ENCODE assay signal across 23 mouse cellular contexts in genomic region chr12:33139083-33139482, GRCm38 (mm10). TPM values are rescaled to one million over a fixed set of nuclear protein-coding genes. Genes with fewer than 3 reads are reported as not detected.
DNase-seq lines count a peak whose midpoint lies in the region; ATAC-seq and TF ChIP-seq lines count a peak whose summit lies in the region.
"Had no signal": no experiment of that assay in that cellular context is flagged by ENCODE, and none has a peak within 500 bp of the region (broad histone marks: within the 10 kb centered on the region; RNA-seq: fewer than 3 reads in every experiment).

No protein-coding gene starts in this region.

- H3K27ac ChIP-seq in embryonic facial prominence, embryonic 11.5 days (replicated peaks; ENCODE audit: low read depth, low read length), result no peak overlapping the region
- no peak overlapping the region for H3K27ac ChIP-seq in embryonic facial prominence, embryonic 10.5 days (replicated peaks)
- H3K27ac ChIP-seq in kidney, embryonic 16.5 days (ENCODE audit: low read length), result no peak overlapping the region
- H3K27ac ChIP-seq in kidney, adult 2 months (ENCODE audit: insufficient read depth, low read depth, low read length), result no peak overlapping the region
- H3K27ac ChIP-seq in heart, embryonic 12.5 days (ENCODE audit: poor library complexity, severe bottlenecking), result peak overlapping the region; percentile 22; the same call in 1 of the 2 replicates
- H3K27ac ChIP-seq: hindbrain, embryonic 10.5 days; layer of hippocampus, adult 2 months; liver, embryonic 15.5 days; stomach, postnatal 0 days had no signal

- intact Hi-C loops in left cerebral cortex, postnatal 36 days (cut with DNase I), result no loop called here
- intact Hi-C loops in left cerebral cortex, postnatal 14 days (cut with DNase I), result no loop called here

- H3K9ac ChIP-seq in embryonic facial prominence, embryonic 11.5 days (replicated peaks; ENCODE audit: low read length), result no peak overlapping the region
- H3K9ac ChIP-seq in kidney, embryonic 16.5 days (replicated peaks; ENCODE audit: low read length), result no peak overlapping the region
- no peak overlapping the region for H3K9ac ChIP-seq in heart, embryonic 12.5 days
- H3K9ac ChIP-seq: liver, embryonic 15.5 days had no signal

- no peaks in the 10 kb centered on the region for H3K9me3 ChIP-seq in embryonic facial prominence, embryonic 11.5 days (replicated peaks; ENCODE audit: control insufficient read depth, low read length)
- no peaks in the 10 kb centered on the region for H3K9me3 ChIP-seq in embryonic facial prominence, embryonic 10.5 days
- H3K9me3 ChIP-seq in kidney, embryonic 16.5 days (ENCODE audit: low read length), result no peaks in the 10 kb centered on the region
- no peaks in the 10 kb centered on the region for H3K9me3 ChIP-seq in heart, embryonic 12.5 days (replicated peaks)
- H3K9me3 ChIP-seq: hindbrain, embryonic 10.5 days; liver, embryonic 15.5 days had no signal

- no peak for TF ChIP-seq CTCF in kidney, adult 2 months (conservative IDR thresholded peaks at IDR 0.05; ENCODE audit: insufficient read depth, insufficient read length, low read depth, low read length)

- H3K4me2 ChIP-seq in embryonic facial prominence, embryonic 11.5 days (ENCODE audit: low read depth, low read length), result no peak overlapping the region
- H3K4me2 ChIP-seq in kidney, embryonic 16.5 days (replicated peaks; ENCODE audit: low read depth, low read length), result no peak overlapping the region
- no peak overlapping the region for H3K4me2 ChIP-seq in heart, embryonic 12.5 days
- H3K4me2 ChIP-seq: liver, embryonic 15.5 days had no signal

- no peaks in the 10 kb centered on the region for H3K36me3 ChIP-seq in embryonic facial prominence, embryonic 11.5 days (replicated peaks; ENCODE audit: control insufficient read depth, insufficient read depth, low read depth, low read length)
- no peaks in the 10 kb centered on the region for H3K36me3 ChIP-seq in embryonic facial prominence, embryonic 10.5 days (replicated peaks)
- H3K36me3 ChIP-seq in kidney, embryonic 16.5 days (ENCODE audit: insufficient read depth, low read length), result no peaks in the 10 kb centered on the region
- no peaks in the 10 kb centered on the region for H3K36me3 ChIP-seq in kidney, adult 2 months (ENCODE audit: control insufficient read depth, insufficient read depth, low read length)
- no peaks in the 10 kb centered on the region for H3K36me3 ChIP-seq in heart, embryonic 12.5 days
- H3K36me3 ChIP-seq: hindbrain, embryonic 10.5 days; liver, embryonic 15.5 days had no signal

- no peaks in the 10 kb centered on the region for H3K27me3 ChIP-seq in embryonic facial prominence, embryonic 11.5 days (ENCODE audit: control insufficient read depth, insufficient read depth, low read length)
- H3K27me3 ChIP-seq in embryonic facial prominence, embryonic 10.5 days (replicated peaks; ENCODE audit: low read depth, poor library complexity, severe bottlenecking), result no peaks in the 10 kb centered on the region
- no peaks in the 10 kb centered on the region for H3K27me3 ChIP-seq in kidney, embryonic 16.5 days (ENCODE audit: insufficient read depth, low read length)
- no peaks in the 10 kb centered on the region for H3K27me3 ChIP-seq in kidney, adult 2 months (replicated peaks; ENCODE audit: control insufficient read depth, insufficient read depth, low read length)
- H3K27me3 ChIP-seq in heart, embryonic 12.5 days (replicated peaks), result no peaks in the 10 kb centered on the region

- H3K4me3 ChIP-seq in embryonic facial prominence, embryonic 11.5 days (ENCODE audit: low read depth, low read length), result no peak overlapping the region
- no peak overlapping the region for H3K4me3 ChIP-seq in embryonic facial prominence, embryonic 10.5 days
- H3K4me3 ChIP-seq in kidney, embryonic 16.5 days (ENCODE audit: low read length), result no peak overlapping the region
- H3K4me3 ChIP-seq in kidney, adult 2 months (ENCODE audit: insufficient read depth, low read depth, low read length), result no peak overlapping the region
- no peak overlapping the region for H3K4me3 ChIP-seq in heart, embryonic 12.5 days
- H3K4me3 ChIP-seq: erythroblast, embryonic 14.5 days; hindbrain, embryonic 10.5 days; layer of hippocampus, adult 2 months; liver, embryonic 15.5 days had no signal

- H3K4me1 ChIP-seq in embryonic facial prominence, embryonic 11.5 days (ENCODE audit: control insufficient read depth, insufficient read depth, low read length), result no peaks in the 10 kb centered on the region
- peaks cover 5% of the 10 kb centered on the region; the same call in 1 of the 2 replicates for H3K4me1 ChIP-seq in embryonic facial prominence, embryonic 10.5 days
- no peaks in the 10 kb centered on the region for H3K4me1 ChIP-seq in kidney, embryonic 16.5 days (ENCODE audit: insufficient read depth, low read length)
- H3K4me1 ChIP-seq in kidney, adult 2 months (ENCODE audit: control insufficient read depth, insufficient read depth, low read length), result no peaks in the 10 kb centered on the region
- peaks cover 19% of the 10 kb centered on the region for H3K4me1 ChIP-seq in heart, embryonic 12.5 days (replicated peaks)
- H3K4me1 ChIP-seq: hindbrain, embryonic 10.5 days; liver, embryonic 15.5 days had no signal

- DNase-seq in embryonic facial prominence, embryonic 11.5 days (ENCODE audit: low spot score), result no peak
- no peak for DNase-seq in embryonic facial prominence, embryonic 10.5 days (ENCODE audit: low spot score)
- no peak for DNase-seq in kidney, adult 2 months
- DNase-seq in skeletal muscle tissue, adult 2 months (ENCODE audit: low read depth, low spot score), result peak; percentile 88
- no peak for DNase-seq in left cerebral cortex, postnatal 36 days (ENCODE audit: low spot score in 2 of 2)
- DNase-seq in left cerebral cortex, postnatal 14 days (ENCODE audit: low spot score in 2 of 2), result no peak
- DNase-seq: cerebellum, adult 9-10 months; embryo, embryonic 11 days; kidney, adult 18-20 months; lung, postnatal 14 days; right cerebral cortex, postnatal 25 days; thymus, postnatal 25 days had no signal

- TF ChIP-seq POLR2A in kidney, adult 2 months (IDR thresholded peaks at IDR 0.05; ENCODE audit: low read depth, low read length), result no peak

- WGBS in embryonic facial prominence, embryonic 11.5 days, result 81% methylated on average over 3 of the region's 3 CpGs
- 81% methylated on average over 3 of the region's 3 CpGs for WGBS in embryonic facial prominence, embryonic 10.5 days
- whole genome bisulfite sequencing in kidney, embryonic 16.5 days, result 51% methylated on average over 3 of the region's 3 CpGs
- 79% methylated on average over 3 of the region's 3 CpGs for WGBS in kidney, adult 2 months
- WGBS in heart, embryonic 12.5 days, result 28% methylated on average over 3 of the region's 3 CpGs

- ATAC-seq in embryonic facial prominence, embryonic 11.5 days (replicated peaks; ENCODE audit: insufficient number of reproducible peaks, low FRiP score, low TSS enrichment, low read depth), result 0 out of 2 replicates have a peak, but pooled peaks have one; percentile 48
- peak; percentile 39; the same call in 1 of the 2 replicates for ATAC-seq in kidney, embryonic 16.5 days (ENCODE audit: low FRiP score, low TSS enrichment)
- peak; percentile 63; the same call in 1 of the 2 replicates for ATAC-seq in heart, embryonic 12.5 days (ENCODE audit: insufficient number of reproducible peaks, low FRiP score)
- ATAC-seq: forebrain, embryonic 16.5 days had no signal

RNA-seq across cellular contexts. Expression of gene Atxn7l1, which starts 8.4 kb away (rescaled TPM):
- polyA plus RNA-seq in embryonic facial prominence, embryonic 11.5 days (2014; fragmentation: Nextera tagmentation; extraction: Ambion mirVana), result 17.7 and 18.9 TPM in 2 replicates
- polyA plus RNA-seq in embryonic facial prominence, embryonic 10.5 days (2016; fragmentation: Nextera tagmentation; extraction: Ambion mirVana), result 13.6 and 14.6 TPM in 2 replicates
- polyA plus RNA-seq in kidney, embryonic 16.5 days (2015; fragmentation: Nextera tagmentation; extraction: Ambion mirVana), result 9.9 and 15.4 TPM in 2 replicates
- 22.0 and 23.7 TPM in 2 replicates for polyA plus RNA-seq in kidney, adult 2 months (2012; rRNA removed)
- polyA plus RNA-seq in heart, embryonic 12.5 days (2016; fragmentation: Nextera tagmentation; extraction: Ambion mirVana), result 11.1 and 11.4 TPM in 2 replicates
- total RNA-seq in left cerebral cortex, postnatal 36 days (2021), result 10 to 100 TPM; 49.8 to 67.5 TPM
- total RNA-seq in left cerebral cortex, postnatal 14 days (2021), result 10 to 100 TPM; 56.9 to 65.3 TPM

RNA-seq across cellular contexts. Expression of gene Cdhr3, which starts 46.4 kb away (rescaled TPM):
- not detected in 2 replicates for polyA plus RNA-seq in embryonic facial prominence, embryonic 11.5 days (2014; fragmentation: Nextera tagmentation; extraction: Ambion mirVana)
- not detected in 2 replicates for polyA plus RNA-seq in embryonic facial prominence, embryonic 10.5 days (2016; fragmentation: Nextera tagmentation; extraction: Ambion mirVana)
- polyA plus RNA-seq in kidney, embryonic 16.5 days (2015; fragmentation: Nextera tagmentation; extraction: Ambion mirVana), result 0.05 TPM in 1 of 2 replicates, not detected in the other
- not detected in 2 replicates for polyA plus RNA-seq in kidney, adult 2 months (2012; rRNA removed)
- polyA plus RNA-seq in heart, embryonic 12.5 days (2016; fragmentation: Nextera tagmentation; extraction: Ambion mirVana), result 0.10 and 0.18 TPM in 2 replicates
- 1 to 10 TPM; 1.0 to 2.2 TPM for total RNA-seq in left cerebral cortex, postnatal 36 days (2021)
- under 1 TPM; 0.61 to 0.66 TPM for total RNA-seq in left cerebral cortex, postnatal 14 days (2021)
- total RNA-seq: adrenal gland, adult 18-20 months; megakaryocyte-erythroid progenitor cell, adult 5-6 weeks; MEL had no signal
- polyA plus RNA-seq: erythroblast, embryonic 14.5 days had no signal
